Mouse (Mus musculus) forebrain, embryonic 14.5 days (tissue): ENCODE data around the gene Gm42906. TPM values are rescaled to one million over a fixed set of nuclear protein-coding genes. Genes with fewer than 3 reads are reported as not detected.

Experiments
- ATAC-seq: fragments of 200-750 bp; cut with Nextera tagmentation; 2 replicates; pipeline ENCODE4 v1.8.0; 2017; ENCODE audit warnings: mild to moderate bottlenecking, moderate library complexity
- DNase-seq: peaks from one replicate; pipeline ENCODE4 v3.0.0-alpha.2; 2015; ENCODE audit warnings: low spot score
- H3K27ac ChIP-seq: fragments of 300-500 bp; sonication (generic); 2 replicates; pipeline ENCODE4 v1.5.1; 2014; ENCODE audit warnings: low read depth, mild to moderate bottlenecking, control low read depth, low read length, moderate library complexity
- H3K27me3 ChIP-seq: fragments of 300-500 bp; sonication (generic); replicated peaks from 2 replicates; pipeline ENCODE4 v1.6.1; 2014; ENCODE audit warnings: low read length, control low read depth, mixed read lengths; ENCODE audit not compliant: control insufficient read depth, insufficient read depth
- H3K36me3 ChIP-seq: fragments of 300-500 bp; sonication (generic); 2 replicates; pipeline ENCODE4 v1.6.1; 2014; ENCODE audit warnings: low read length, control low read depth; ENCODE audit not compliant: control insufficient read depth, insufficient read depth
- H3K4me1 ChIP-seq: fragments of 300-500 bp; sonication (generic); 2 replicates; pipeline ENCODE4 v1.6.1; 2014; ENCODE audit warnings: antibody characterized with exemption, low read length, control low read depth; ENCODE audit not compliant: control insufficient read depth, insufficient read depth
- H3K4me2 ChIP-seq: fragments of 300-500 bp; sonication (generic); 2 replicates; pipeline ENCODE4 v1.6.1; 2014; ENCODE audit warnings: mild to moderate bottlenecking, control low read depth, low read length
- H3K4me3 ChIP-seq: fragments of 300-500 bp; sonication (generic); 2 replicates; pipeline ENCODE4 v1.5.1; 2014; ENCODE audit warnings: low read depth, low read length, control low read depth
- H3K9ac ChIP-seq: fragments of 300-500 bp; sonication (generic); 2 replicates; pipeline ENCODE4 v1.6.1; 2014; ENCODE audit warnings: mild to moderate bottlenecking, low read length, control low read depth, moderate library complexity
- H3K9me3 ChIP-seq: fragments of 300-500 bp; sonication (generic); replicated peaks from 2 replicates; pipeline ENCODE4 v1.6.1; 2016; ENCODE audit warnings: low read length, control low read depth, mixed read lengths; ENCODE audit not compliant: control insufficient read depth
- WGBS: fragments of 180-500 bp; shearing (Covaris S2); extraction: QIAGEN DNeasy Blood & Tissue Kit; methylation state at CpG from one replicate; pipeline ENCODE4 v1.1.7; 2014; 5-methylcytosine and 5-hydroxymethylcytosine counted together
- polyA plus RNA-seq: library from polyadenylated mRNA; unstranded; fragments of >200 nt; fragmentation: Nextera tagmentation; extraction: Ambion mirVana; gene quantifications from 2 replicates; pipeline ENCODE4 v1.2.1, GENCODE M21; 2014

Gm42906 gene
- polyA plus RNA-seq, 1 experiment from 2014 or later, result not detected

DNA sequence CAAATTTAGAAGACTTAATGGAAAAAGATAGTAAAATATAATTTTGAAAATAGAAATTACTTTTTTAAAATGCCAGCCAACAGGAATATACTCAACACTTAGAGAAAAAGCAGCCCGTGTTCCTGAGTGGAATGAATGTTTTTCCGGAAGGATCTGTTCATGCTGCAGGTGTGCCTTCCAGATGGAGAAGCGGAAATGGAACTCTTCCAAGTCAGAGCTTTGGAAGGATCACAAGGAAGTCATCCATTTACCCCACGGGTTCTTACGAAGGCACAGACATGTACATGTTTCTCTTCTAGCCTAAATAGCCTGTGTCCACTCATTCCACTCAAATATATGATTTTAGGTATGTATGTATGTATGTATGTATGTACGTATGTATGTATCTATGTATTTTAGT lies 337.0 kb downstream of the Gm42906 start:
- no peak overlapping the region for H3K9ac ChIP-seq
- ATAC-seq, result no peak
- DNase-seq, result no peak
- H3K4me1 ChIP-seq, result no peaks in the 10 kb centered on the region
- no peak overlapping the region for H3K4me2 ChIP-seq
- no peaks in the 10 kb centered on the region for H3K9me3 ChIP-seq
- no peaks in the 10 kb centered on the region for H3K27me3 ChIP-seq
- no peak overlapping the region for H3K4me3 ChIP-seq
- no peak overlapping the region for H3K27ac ChIP-seq
- H3K36me3 ChIP-seq, result no peaks in the 10 kb centered on the region
- 88% methylated on average over 6 of the region's 6 CpGs for WGBS

DNA sequence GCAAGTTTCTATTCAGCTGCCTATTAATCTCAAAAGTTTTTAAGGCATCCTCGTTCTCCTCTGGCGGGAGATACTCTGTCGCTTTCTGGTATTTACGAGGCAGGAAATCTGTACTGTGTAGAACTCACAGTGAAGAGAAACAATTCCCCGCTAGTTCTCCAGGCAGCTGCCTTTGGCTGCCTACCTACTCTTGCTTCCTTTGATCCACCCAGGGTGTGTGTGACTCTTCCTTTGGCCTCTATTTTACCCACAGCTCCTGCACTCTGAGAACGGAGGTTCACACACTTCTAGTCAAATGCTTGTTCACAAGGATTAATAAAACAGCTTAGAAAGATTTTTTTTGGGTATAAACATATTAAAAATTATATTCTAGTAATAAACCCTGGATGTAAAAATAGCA lies 338.8 kb downstream of the Gm42906 start:
- ATAC-seq (no peak), DNase-seq (no peak)
- no peaks in the 10 kb centered on the region for H3K4me1 ChIP-seq
- no peak overlapping the region for H3K4me3 ChIP-seq
- H3K36me3 ChIP-seq, result no peaks in the 10 kb centered on the region
- H3K9ac ChIP-seq, result no peak overlapping the region
- no peak overlapping the region for H3K4me2 ChIP-seq
- 49% methylated on average over 6 of the region's 6 CpGs for WGBS
- no peak overlapping the region for H3K27ac ChIP-seq
- no peaks in the 10 kb centered on the region for H3K9me3 ChIP-seq
- no peaks in the 10 kb centered on the region for H3K27me3 ChIP-seq

DNA sequence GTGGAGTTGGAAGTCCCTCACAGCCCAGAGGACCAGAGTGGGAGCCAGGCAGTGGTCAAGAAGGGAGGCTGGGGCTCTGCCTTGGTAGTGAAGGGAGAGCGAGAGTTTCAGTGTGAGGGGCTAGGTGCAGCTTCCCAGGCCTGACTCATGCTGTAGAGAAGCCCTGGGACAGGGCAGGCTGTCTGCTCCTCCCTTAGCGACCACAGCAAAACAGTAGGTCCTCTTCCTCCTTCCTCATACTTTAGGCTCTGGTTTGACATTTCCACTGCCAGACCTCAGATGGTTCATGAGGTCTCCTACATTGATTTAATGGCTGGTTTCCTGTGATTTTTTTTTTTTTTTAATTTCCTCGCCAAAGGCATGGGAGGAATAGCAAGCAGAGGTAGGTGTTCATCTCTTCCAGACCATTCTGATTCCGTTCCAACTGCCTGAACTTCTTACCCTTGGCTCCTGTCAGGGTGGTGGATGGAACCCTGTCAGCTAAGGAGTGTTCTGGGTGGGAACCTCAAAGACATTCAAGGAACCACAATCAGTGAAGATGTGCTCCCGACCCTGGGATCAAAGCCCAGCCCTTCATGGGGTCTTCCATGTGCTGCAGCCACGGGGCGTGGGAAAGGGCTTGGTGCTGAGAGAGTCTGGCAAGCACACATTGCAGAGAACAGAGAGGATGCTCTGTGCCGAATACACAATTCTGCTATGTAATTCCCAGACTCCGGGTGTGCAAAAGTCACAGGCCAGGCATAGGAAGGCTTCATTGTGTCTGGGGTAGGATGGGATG lies 341.3 kb downstream of the Gm42906 start:
- Histone ChIP-seq H3K9ac (no peak overlapping the region), H3K4me1 (no peaks in the 10 kb centered on the region), H3K4me3 (no peak overlapping the region), H3K27me3 (no peaks in the 10 kb centered on the region), H3K9me3 (no peaks in the 10 kb centered on the region), H3K36me3 (no peaks in the 10 kb centered on the region), H3K4me2 (no peak overlapping the region), H3K27ac (no peak overlapping the region)
- DNase-seq, result no peak
- WGBS, result 86% methylated on average over 9 of the region's 9 CpGs
- ATAC-seq, result no peak

DNA sequence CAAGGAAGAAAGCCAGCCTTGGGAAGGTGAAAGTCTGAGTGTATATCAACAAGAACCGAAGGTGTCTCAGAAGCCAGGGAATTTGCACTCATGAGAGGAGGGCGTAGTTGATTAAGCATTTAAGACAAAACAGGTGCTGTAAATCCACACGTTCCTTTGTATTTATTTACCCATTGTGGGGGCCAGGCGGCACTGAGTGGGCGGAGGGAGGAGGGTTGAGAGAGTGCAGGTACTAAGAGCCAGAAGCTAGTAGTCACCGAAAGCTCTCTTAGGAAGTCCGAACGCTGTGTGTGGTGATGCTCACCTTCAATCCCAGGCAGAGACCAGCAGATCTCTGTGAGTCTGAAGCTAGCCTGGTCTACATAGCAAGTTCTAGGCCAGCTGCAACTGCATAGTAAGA lies 342.2 kb downstream of the Gm42906 start:
- 78% methylated on average over 8 of the region's 8 CpGs for WGBS

DNA sequence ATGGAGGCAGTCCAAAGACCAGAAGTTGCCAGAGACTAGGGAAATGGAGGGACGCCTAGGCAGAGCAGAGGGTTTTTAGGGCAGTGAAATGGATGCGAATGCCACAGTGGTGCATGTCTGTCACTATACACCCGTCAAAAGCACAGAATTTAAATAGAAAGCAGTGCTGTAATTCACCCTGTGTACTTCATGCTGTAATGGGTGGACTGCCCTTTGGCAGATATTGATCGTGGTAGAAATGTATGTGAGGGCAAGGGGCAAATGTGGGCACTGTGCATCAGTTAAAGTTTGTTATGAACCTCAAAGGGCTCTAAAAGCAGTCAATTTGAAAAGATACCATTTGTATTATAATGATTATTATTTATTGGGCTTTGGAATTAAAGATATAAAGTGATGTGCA lies 347.7 kb downstream of the Gm42906 start:
- ATAC-seq (no peak), DNase-seq (no peak)
- Histone ChIP-seq H3K9me3 (no peaks in the 10 kb centered on the region), H3K4me1 (no peaks in the 10 kb centered on the region), H3K27ac (no peak overlapping the region), H3K9ac (no peak overlapping the region), H3K4me2 (no peak overlapping the region), H3K4me3 (no peak overlapping the region), H3K27me3 (no peaks in the 10 kb centered on the region), H3K36me3 (no peaks in the 10 kb centered on the region)
- WGBS, result 81% methylated on average over 4 of the region's 4 CpGs

More for the DNA sequence above, 342.2 kb downstream of the Gm42906 start:
- ATAC-seq, result no peak
- no peak overlapping the region for H3K27ac ChIP-seq
- H3K36me3 ChIP-seq, result no peaks in the 10 kb centered on the region
- H3K27me3 ChIP-seq, result no peaks in the 10 kb centered on the region
- H3K9me3 ChIP-seq, result no peaks in the 10 kb centered on the region
- H3K4me2 ChIP-seq, result no peak overlapping the region
- no peak overlapping the region for H3K9ac ChIP-seq
- H3K4me1 ChIP-seq, result no peaks in the 10 kb centered on the region
- no peak for DNase-seq
- H3K4me3 ChIP-seq, result no peak overlapping the region

DNA sequence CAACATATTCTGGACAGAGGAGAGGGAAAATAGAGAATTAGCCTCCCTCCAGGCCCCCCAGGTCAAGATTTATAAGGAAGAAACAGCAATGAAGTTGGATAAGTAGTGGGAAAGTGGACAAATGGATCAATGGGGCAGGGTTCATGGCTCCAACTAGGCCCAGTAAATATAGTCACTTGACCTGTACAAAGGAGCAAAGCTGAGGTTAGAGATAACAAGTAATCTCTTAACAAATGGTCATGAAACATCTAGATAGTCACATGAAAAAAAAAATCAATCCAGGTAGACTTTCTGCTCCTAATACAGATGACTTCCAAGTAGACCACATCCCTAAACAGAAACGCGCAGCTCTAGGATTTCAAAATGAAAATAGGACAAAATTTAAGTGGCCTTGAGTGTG lies 350.0 kb downstream of the Gm42906 start:
- Histone ChIP-seq H3K9me3 (no peaks in the 10 kb centered on the region), H3K4me3 (no peak overlapping the region), H3K27ac (no peak overlapping the region), H3K4me2 (no peak overlapping the region), H3K4me1 (no peaks in the 10 kb centered on the region), H3K36me3 (no peaks in the 10 kb centered on the region), H3K27me3 (no peaks in the 10 kb centered on the region), H3K9ac (no peak overlapping the region)
- no peak for ATAC-seq
- 100% methylated on average over 2 of the region's 2 CpGs for WGBS
- no peak for DNase-seq

DNA sequence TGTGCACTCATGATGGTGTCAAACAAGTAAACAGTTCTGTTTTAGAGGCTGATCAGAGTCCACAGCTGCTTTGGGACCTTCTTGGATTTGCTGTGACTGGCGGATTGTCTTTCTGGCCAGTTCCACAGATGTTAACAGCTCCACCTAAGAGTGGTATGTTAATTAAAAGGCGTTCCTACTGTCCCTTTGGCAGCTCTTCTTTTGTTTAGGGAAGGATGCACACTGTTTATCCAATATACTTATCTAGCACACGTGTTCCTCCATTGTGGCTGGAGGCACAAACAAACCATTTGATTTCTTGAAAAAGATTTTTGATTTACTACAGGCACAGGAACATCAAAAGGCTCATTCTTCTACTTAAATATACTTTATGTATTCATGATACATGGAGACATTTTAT lies 351.0 kb downstream of the Gm42906 start:
- ATAC-seq, result no peak
- Histone ChIP-seq H3K27me3 (no peaks in the 10 kb centered on the region), H3K36me3 (no peaks in the 10 kb centered on the region), H3K4me2 (no peak overlapping the region), H3K4me3 (no peak overlapping the region), H3K9ac (no peak overlapping the region), H3K27ac (no peak overlapping the region), H3K9me3 (no peaks in the 10 kb centered on the region), H3K4me1 (no peaks in the 10 kb centered on the region)
- no peak for DNase-seq
- WGBS, result 68% methylated on average over 3 of the region's 3 CpGs

DNA sequence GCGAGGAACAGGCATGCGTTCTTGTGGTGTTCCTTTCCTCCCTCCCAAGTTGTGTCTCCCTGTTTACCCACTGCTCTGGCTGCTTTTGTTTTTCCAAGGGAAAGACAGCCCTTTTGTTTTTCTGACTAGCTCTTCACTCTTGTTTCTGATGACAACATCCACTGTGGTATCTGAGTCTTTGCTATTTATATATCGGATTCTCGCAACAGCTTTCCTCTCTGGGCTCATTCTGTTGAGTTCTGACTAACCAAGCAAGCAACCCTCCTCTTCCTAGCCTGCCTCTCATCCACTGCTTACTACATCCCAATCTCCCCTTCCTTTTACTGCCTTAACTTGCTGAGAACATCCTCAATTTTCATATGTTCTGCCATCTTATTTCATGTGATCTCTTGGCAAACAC lies 353.7 kb downstream of the Gm42906 start:
- DNase-seq (no peak), ATAC-seq (no peak)
- H3K4me2 ChIP-seq, result no peak overlapping the region
- no peak overlapping the region for H3K4me3 ChIP-seq
- no peaks in the 10 kb centered on the region for H3K4me1 ChIP-seq
- H3K9me3 ChIP-seq, result no peaks in the 10 kb centered on the region
- H3K27ac ChIP-seq, result no peak overlapping the region
- no peaks in the 10 kb centered on the region for H3K27me3 ChIP-seq
- 87% methylated on average over 4 of the region's 4 CpGs for WGBS
- H3K9ac ChIP-seq, result no peak overlapping the region
- no peaks in the 10 kb centered on the region for H3K36me3 ChIP-seq

DNA sequence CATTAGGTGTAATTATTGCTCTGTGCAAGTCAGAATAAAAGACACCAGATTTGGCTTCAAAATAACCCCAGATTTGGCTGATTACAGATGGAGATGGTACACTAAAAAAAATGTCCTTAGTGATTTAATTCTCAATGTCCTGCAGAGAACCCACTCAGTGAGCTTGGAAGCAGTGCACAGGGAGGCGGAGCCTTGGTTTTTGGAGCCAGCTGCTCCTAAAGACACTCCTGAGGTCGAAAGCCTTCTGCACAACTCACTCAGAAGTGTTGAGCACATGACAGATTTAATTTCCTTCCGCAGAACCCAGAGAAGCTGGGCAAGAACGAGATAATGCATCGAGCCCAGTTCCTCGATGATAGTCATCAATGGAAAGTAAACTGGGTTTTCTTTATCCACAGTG lies 356.5 kb downstream of the Gm42906 start:
- no peak overlapping the region for H3K4me3 ChIP-seq
- no peaks in the 10 kb centered on the region for H3K9me3 ChIP-seq
- WGBS, result 74% methylated on average over 6 of the region's 6 CpGs
- no peaks in the 10 kb centered on the region for H3K36me3 ChIP-seq
- no peaks in the 10 kb centered on the region for H3K27me3 ChIP-seq
- H3K27ac ChIP-seq, result no peak overlapping the region
- no peak overlapping the region for H3K9ac ChIP-seq
- no peak for ATAC-seq
- H3K4me1 ChIP-seq, result no peaks in the 10 kb centered on the region
- H3K4me2 ChIP-seq, result no peak overlapping the region
- no peak for DNase-seq
